In the genomic region with DNA sequence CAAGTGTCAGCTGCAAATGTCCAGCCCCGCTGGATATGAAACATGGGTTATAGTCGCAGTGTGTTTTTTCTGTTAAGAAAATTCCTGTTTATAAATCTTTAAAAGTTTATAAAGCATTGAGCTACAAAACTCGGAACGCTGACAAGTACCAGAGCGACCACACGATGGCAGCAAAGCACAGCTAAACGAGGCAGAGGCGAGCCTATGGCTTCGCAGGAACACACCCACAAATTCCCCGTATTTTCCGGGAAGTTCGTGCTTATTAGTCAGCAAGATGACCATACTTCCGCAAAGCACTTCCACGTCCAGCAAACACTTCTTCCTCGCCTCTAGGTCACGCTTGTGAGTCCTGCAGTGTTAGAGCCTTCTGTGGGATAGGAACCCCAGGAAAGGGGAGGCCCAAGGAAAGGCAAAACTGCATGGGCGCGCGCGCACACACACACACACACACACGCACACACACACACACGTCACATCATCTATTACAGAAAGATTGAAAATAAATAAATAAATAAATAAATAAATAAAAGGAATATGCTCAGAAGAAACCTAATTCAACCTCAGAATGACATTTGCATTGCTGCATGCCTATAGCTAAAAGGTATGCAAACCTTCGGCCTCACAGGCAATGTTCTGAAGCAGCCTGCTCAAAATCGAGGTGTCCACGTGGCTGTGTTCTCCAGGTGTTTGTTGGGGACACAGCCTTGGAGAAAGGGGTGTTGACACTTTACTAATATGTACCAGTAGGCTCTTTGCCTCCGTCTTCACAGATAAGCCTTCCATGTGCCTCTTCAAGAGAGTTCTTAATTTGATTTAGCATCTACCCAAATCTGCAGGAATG, we compare ENCODE assay signal across 8 mouse cellular contexts.
DNase-seq lines count a peak whose midpoint lies in the region; ATAC-seq lines count a peak whose summit lies in the region.

No protein-coding gene starts in this region.

- no peaks in the 10 kb centered on the region for H3K4me1 ChIP-seq in hindbrain, embryonic 11.5 days (replicated peaks; ENCODE audit: control insufficient read depth, insufficient read depth, low read length)
- H3K4me1 ChIP-seq in lung, embryonic 15.5 days, result no peaks in the 10 kb centered on the region

- 30% methylated on average over 26 of the region's 26 CpGs for WGBS in hindbrain, embryonic 11.5 days
- WGBS in lung, embryonic 15.5 days, result 25% methylated on average over 26 of the region's 26 CpGs

- peak; percentile 29 for DNase-seq in WW6 (ENCODE audit: low read depth, low spot score)
- DNase-seq in cerebellum, adult 9-11 months, result peak; percentile 74
- DNase-seq in frontal cortex, postnatal 14 days (ENCODE audit: low spot score in 2 of 2), result peak; percentile 45 to 73
- DNase-seq in hindbrain, embryonic 11.5 days (ENCODE audit: low spot score), result peak; percentile 88
- DNase-seq in layer of hippocampus, adult 9-11 months, result peak; percentile 72
- DNase-seq in retina, postnatal 7 days (ENCODE audit: low read depth, low spot score), result peak; percentile 62

- no peak overlapping the region for H3K4me3 ChIP-seq in hindbrain, embryonic 11.5 days (ENCODE audit: low read depth, low read length)
- H3K4me3 ChIP-seq in lung, embryonic 15.5 days, result peak overlapping the region; percentile 30

- H3K27ac ChIP-seq in hindbrain, embryonic 11.5 days (ENCODE audit: low read depth, low read length), result no peak overlapping the region
- no peak overlapping the region for H3K27ac ChIP-seq in lung, embryonic 15.5 days

- ATAC-seq in hindbrain, embryonic 11.5 days (ENCODE audit: low FRiP score), result peak; percentile 67
- ATAC-seq in lung, embryonic 15.5 days (ENCODE audit: borderline replicate concordance, extremely low read depth, low FRiP score, low TSS enrichment), result peak; percentile 57; the same call in 1 of the 2 replicates
- ATAC-seq in erythroid progenitor cell, adult 5-6 weeks (replicated peaks; ENCODE audit: low FRiP score, poor library complexity, severe bottlenecking), result no peak

- no peaks in the 10 kb centered on the region for H3K36me3 ChIP-seq in hindbrain, embryonic 11.5 days (ENCODE audit: control insufficient read depth, insufficient read depth, low read length)
- no peaks in the 10 kb centered on the region for H3K36me3 ChIP-seq in lung, embryonic 15.5 days

- peak overlapping the region; percentile 29; the same call in 1 of the 2 replicates for H3K4me2 ChIP-seq in hindbrain, embryonic 11.5 days (replicated peaks; ENCODE audit: low read depth, low read length)
- H3K4me2 ChIP-seq in lung, embryonic 15.5 days, result peak overlapping the region; percentile 55

- H3K27me3 ChIP-seq in hindbrain, embryonic 11.5 days (ENCODE audit: control insufficient read depth, insufficient read depth, low read length), result no peaks in the 10 kb centered on the region
- H3K27me3 ChIP-seq in lung, embryonic 15.5 days, result no peaks in the 10 kb centered on the region

- H3K9me3 ChIP-seq in hindbrain, embryonic 11.5 days (ENCODE audit: control insufficient read depth, low read length), result no peaks in the 10 kb centered on the region
- no peaks in the 10 kb centered on the region for H3K9me3 ChIP-seq in lung, embryonic 15.5 days

- no peak overlapping the region for H3K9ac ChIP-seq in hindbrain, embryonic 11.5 days (ENCODE audit: low read depth, low read length)
- H3K9ac ChIP-seq in lung, embryonic 15.5 days, result no peak overlapping the region

Comparison
In these comparisons a context has a peak if more than half of its experiments do, and no peak if none do; other contexts are left out.
1. DNase-seq: peak in every context shown above with its lines; median percentile 88 in hindbrain, embryonic 11.5 days; 74 in cerebellum, adult 9-11 months; 72 in layer of hippocampus, adult 9-11 months; 62 in retina, postnatal 7 days; 59 in frontal cortex, postnatal 14 days; 29 in WW6.